Mouse (Mus musculus) embryonic facial prominence, embryonic 10.5 days (tissue): ENCODE data around the gene Trim12a. TPM values are rescaled to one million over a fixed set of nuclear protein-coding genes. Genes with fewer than 3 reads are reported as not detected.
"Not testable (repeated sequence)": the region's sequence is repeated elsewhere in the genome, so short reads cannot be mapped to it uniquely, and the experiment has no call there.

Source experiments
- DNase-seq: peaks from one replicate; pipeline ENCODE4 v3.0.0-alpha.2; 2017; ENCODE audit warnings: low spot score
- H3K27ac ChIP-seq: fragments of 300-500 bp; sonication (generic); replicated peaks from 2 replicates; pipeline ENCODE4 v1.5.1; 2016; ENCODE audit warnings: mild to moderate bottlenecking
- H3K27me3 ChIP-seq: fragments of 300-500 bp; sonication (generic); replicated peaks from 2 replicates; pipeline ENCODE4 v1.6.1; 2016; ENCODE audit warnings: low read depth, mild to moderate bottlenecking; ENCODE audit not compliant: poor library complexity, severe bottlenecking
- H3K36me3 ChIP-seq: fragments of 300-500 bp; sonication (generic); replicated peaks from 2 replicates; pipeline ENCODE4 v1.6.1; 2016; ENCODE audit warnings: mild to moderate bottlenecking, moderate library complexity
- H3K4me1 ChIP-seq: fragments of 300-500 bp; sonication (generic); 2 replicates; pipeline ENCODE4 v1.6.1; 2016
- H3K4me3 ChIP-seq: fragments of 300-500 bp; sonication (generic); 2 replicates; pipeline ENCODE4 v1.5.1; 2016; ENCODE audit warnings: mild to moderate bottlenecking, moderate library complexity
- H3K9me3 ChIP-seq: fragments of 300-500 bp; sonication (generic); 2 replicates; pipeline ENCODE4 v1.6.1; 2016; ENCODE audit warnings: mild to moderate bottlenecking
- WGBS: fragments of 180-500 bp; shearing (Covaris S2); methylation state at CpG from one replicate; pipeline ENCODE4 v1.1.7; 2016; 5-methylcytosine and 5-hydroxymethylcytosine counted together
- polyA plus RNA-seq: library from polyadenylated mRNA; unstranded; fragments of >200 nt; fragmentation: Nextera tagmentation; extraction: Ambion mirVana; gene quantifications from 2 replicates; pipeline ENCODE4 v1.2.1, GENCODE M21; 2016

Trim12a gene
- polyA plus RNA-seq, 1 experiment from 2014 or later = 1.5 TPM

DNA sequence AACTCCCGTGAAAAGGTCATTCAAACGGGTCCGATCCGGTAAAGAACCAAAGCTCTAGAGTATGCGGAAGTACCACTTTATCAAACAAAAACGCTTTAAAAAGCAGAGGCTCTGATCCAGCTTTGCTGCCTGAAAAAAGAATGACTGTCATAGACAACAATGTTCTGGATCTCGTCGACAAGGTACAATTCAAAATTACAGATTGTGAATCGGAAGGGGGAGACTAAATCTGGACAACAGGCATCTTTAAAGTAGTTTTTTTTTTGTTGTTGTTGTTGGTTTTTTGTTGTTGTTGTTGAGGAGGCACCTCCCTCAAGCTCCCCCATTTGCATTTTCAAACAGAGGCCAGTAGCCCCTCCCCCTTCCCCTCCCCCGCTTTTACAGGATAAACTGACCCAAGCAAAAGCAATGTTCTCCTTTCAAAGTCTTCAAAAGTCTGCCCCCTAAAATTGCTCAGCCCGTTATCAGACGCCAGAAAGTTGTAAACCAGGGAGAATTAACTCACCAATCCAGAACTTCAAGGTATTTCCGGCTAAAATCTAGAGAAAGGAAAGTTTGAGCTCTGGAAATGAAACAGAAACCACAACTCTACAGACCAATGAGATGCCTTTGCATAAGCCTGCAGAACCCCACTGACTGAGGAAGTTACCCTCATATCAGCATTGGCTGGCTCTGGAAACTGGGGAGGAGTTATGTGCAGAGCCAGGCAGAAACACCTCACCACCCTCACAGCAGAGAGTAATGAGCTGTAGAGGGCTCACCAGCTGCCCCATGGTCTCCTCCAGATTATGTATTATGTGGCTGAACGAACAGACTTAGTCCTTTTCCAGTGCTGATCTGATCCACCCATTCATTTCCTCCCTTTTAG, 27.5 kb downstream of the Trim12a start, which contains the start of gene Trim5:
Gene Trim5, minus strand, starts transcription at position 519 of the 868 bp plus-strand sequence.
- 48% methylated on average over 14 of the region's 14 CpGs for WGBS

DNA sequence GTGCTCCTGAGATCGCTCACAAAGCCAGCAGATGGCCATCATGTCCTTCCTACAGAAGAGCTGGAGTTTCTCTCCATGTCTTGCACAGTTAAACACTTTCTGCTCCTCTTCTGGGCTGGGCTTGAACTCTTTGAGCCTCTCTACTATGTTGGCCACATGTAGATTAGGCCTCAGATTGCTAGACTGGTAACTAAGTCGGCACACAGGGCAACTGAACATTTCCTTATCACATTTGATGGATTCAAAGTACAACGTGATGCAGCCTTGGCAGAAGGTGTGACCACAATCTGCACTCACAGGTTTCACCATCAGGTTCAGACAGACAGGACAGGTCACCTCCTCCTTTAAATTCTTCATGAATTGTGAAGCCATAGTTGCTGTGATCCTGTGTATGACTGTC, 35.9 kb downstream of the Trim12a start:
- not testable (repeated sequence) for H3K36me3 ChIP-seq, H3K27me3 ChIP-seq, H3K4me1 ChIP-seq, H3K4me3 ChIP-seq, H3K9me3 ChIP-seq, DNase-seq, H3K27ac ChIP-seq
- WGBS = 88% methylated on average over 3 of the region's 3 CpGs

More for the DNA sequence above, 27.5 kb downstream of the Trim12a start, which contains the start of gene Trim5:
- H3K9me3 ChIP-seq, H3K27me3 ChIP-seq, H3K27ac ChIP-seq, H3K4me3 ChIP-seq, H3K4me1 ChIP-seq, DNase-seq, H3K36me3 ChIP-seq: not testable (repeated sequence)

DNA sequence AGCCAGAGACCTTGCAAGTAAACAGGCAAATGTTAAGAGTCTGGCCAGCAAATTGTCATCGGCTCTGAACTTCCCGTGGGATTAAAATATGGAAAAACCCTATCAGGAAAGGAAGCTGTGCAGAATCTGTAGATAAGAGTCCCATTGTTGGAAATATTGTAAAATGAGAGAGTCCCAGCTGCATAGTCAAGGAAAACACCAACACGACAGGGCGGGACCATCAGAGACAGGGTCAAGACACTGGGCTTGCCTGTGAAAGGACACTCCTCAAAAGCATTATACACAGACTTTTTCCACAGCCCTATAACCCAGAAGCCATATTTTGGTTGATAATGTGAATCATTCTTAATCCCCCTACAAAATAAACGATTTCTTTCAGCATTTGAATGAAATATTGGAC, 49.9 kb downstream of the Trim12a start:
- not testable (repeated sequence) for H3K27me3 ChIP-seq, H3K9me3 ChIP-seq, H3K36me3 ChIP-seq, DNase-seq, H3K27ac ChIP-seq, H3K4me1 ChIP-seq, H3K4me3 ChIP-seq
- 87% methylated on average over 4 of the region's 5 CpGs for WGBS

DNA sequence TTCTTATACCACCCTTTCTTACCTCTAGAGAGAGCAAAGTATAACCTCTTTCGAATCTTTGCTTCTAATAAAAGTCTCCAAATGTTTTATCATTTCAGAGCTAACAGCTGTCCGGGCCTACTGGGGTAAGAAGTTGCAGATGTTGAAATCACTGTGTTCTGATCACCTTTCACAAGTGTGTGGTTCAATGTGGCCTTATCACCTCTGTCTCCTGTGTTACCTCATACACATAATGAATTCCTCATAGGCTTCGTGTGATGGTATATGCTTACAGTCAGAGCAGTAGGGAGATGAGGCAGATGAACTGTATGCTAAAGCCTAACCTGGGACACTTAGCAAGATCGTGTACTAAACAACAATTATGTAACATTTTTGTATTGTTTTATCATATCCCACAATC, 54.9 kb downstream of the Trim12a start:
- not testable (repeated sequence) for H3K36me3 ChIP-seq, H3K27ac ChIP-seq, H3K27me3 ChIP-seq, H3K4me1 ChIP-seq, H3K9me3 ChIP-seq, DNase-seq, H3K4me3 ChIP-seq
- WGBS = 82% methylated on average over 4 of the region's 4 CpGs

Other genes with a start within 250 kb of the Trim12a start
- gene Olfr644, start 243.6 kb downstream of the Trim12a start, polyA plus RNA-seq = not detected in 2 replicates
- not detected in 2 replicates for gene Olfr645, start 230.0 kb downstream of the Trim12a start, polyA plus RNA-seq
- not detected in 2 replicates for gene Olfr646, start 210.6 kb downstream of the Trim12a start, polyA plus RNA-seq
- gene Ubqln5, start 185.6 kb downstream of the Trim12a start, polyA plus RNA-seq = not detected in 2 replicates
- not detected in 2 replicates for gene Olfr643, start 178.1 kb downstream of the Trim12a start, polyA plus RNA-seq
- not detected in 2 replicates for gene Ubqln3, start 172.2 kb downstream of the Trim12a start, polyA plus RNA-seq
- not detected in 2 replicates for gene Ubqlnl, start 164.9 kb downstream of the Trim12a start, polyA plus RNA-seq
- not detected in 2 replicates for gene Olfm5, start 150.6 kb downstream of the Trim12a start, polyA plus RNA-seq
- gene Olfr648, start 132.1 kb downstream of the Trim12a start, polyA plus RNA-seq = 0.30 and 0.36 TPM in 2 replicates
- not detected in 2 replicates for gene Olfr649, start 119.5 kb downstream of the Trim12a start, polyA plus RNA-seq
- gene Trim6, start 96.7 kb downstream of the Trim12a start, polyA plus RNA-seq = 6.1 and 7.6 TPM in 2 replicates
- 0.54 and 0.69 TPM in 2 replicates for gene Trim34a, start 71.0 kb downstream of the Trim12a start, polyA plus RNA-seq
- 0.16 TPM in 1 of 2 replicates, not detected in the other for gene Trim5, start 27.4 kb downstream of the Trim12a start, polyA plus RNA-seq
- gene Trim34b, start 14.0 kb upstream of the Trim12a start, polyA plus RNA-seq = not detected in 2 replicates
- 0.54 and 0.92 TPM in 2 replicates for gene Trim12c, start 37.9 kb upstream of the Trim12a start, polyA plus RNA-seq
- gene Trim30b, start 54.4 kb upstream of the Trim12a start, polyA plus RNA-seq = not detected in 2 replicates
- 0.22 TPM in 1 of 2 replicates, not detected in the other for gene Trim30c, start 85.4 kb upstream of the Trim12a start, polyA plus RNA-seq
- 0.45 and 0.52 TPM in 2 replicates for gene Trim30a, start 149.7 kb upstream of the Trim12a start, polyA plus RNA-seq
- gene Trim30d, start 192.4 kb upstream of the Trim12a start, polyA plus RNA-seq = not detected in 2 replicates
- not detected in 2 replicates for gene Olfr651, start 234.7 kb upstream of the Trim12a start, polyA plus RNA-seq
- gene Olfr652, start 245.4 kb upstream of the Trim12a start, polyA plus RNA-seq = 0.03 TPM in 1 of 2 replicates, not detected in the other